Mouse (Mus musculus): ENCODE measurements around the gene Nfe2l2.
"Not testable (repeated sequence)": the region's sequence is repeated elsewhere in the genome, so short reads cannot be mapped to it uniquely, and the experiment has no call there.

The Nfe2l2 gene

DNA sequence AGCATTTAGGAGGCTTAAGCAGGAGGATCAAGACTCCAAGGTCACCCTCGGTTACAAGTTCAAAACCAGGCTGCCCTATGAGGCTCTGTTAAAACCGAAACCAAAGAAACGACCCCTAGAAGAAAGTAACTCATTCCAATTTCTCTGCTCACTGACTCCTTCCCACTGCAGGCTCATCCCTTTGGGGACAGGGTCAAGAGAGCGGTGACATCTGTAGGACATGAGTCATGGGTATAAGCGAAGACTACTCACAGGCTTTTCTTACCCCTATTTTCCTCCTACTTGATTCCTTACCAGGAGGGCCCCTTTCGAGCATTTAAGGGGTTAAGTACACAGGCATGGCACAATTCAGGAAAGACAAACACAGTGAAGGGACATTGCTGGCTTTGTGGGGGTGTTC, 60.5 kb downstream of the Nfe2l2 start:
- no peak for DNase-seq (ENCODE audit: low spot score)

DNA sequence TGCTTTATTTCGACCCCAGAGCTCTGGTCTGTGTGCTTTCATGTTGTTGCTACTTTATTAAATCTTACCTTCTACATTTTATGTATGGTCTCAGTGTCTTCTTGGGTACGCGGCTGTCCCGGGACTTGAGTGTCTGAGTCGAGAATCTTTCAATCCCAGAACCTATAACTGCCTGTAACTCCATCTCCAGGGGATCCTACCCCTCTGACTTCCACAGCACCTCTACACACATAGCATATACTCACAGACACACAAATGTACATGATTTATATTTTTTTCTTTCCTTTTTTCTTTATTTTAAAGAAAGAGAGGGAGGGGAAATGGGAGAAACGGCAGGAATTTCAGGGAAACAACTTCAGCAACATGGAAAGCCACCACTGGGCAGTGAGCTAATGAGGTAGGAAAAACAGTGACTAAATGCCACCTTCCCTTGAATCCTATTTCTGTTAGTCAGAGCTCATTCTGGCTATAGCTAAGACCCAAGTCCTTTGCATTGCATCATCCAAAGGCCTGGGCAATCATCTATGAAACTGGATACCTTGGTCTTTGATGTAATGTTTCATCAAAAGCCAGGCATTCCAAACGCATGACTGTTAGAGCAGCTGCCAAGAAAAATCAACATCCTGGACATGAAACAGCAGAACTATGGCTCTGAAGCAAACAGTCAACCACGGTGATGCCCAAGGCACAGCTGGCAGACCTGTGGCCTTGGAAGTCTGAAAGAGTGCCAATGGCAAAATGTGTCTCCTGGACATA, 61.5 kb downstream of the Nfe2l2 start:
- DNase-seq (ENCODE audit: low spot score) = no peak

DNA sequence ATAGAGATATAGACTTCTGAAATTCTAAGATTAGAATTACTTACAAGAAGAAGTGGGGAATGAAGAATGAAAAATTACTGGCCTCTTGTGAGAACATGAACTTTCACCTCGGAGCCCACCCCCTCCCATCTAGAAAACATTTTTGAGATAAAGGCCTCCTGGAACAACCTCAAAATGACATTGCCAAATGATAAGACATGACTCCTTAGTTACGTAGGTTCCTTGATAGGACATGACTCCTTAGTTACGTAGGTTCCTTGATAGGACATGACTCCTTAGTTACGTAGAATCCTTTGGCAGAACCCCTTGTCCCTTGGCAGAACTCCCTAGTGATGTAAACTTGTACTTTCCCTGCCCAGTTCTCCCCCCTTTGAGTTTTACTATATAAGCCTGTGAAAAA, 62.1 kb downstream of the Nfe2l2 start:
- DNase-seq (ENCODE audit: low spot score) = not testable (repeated sequence)

DNA sequence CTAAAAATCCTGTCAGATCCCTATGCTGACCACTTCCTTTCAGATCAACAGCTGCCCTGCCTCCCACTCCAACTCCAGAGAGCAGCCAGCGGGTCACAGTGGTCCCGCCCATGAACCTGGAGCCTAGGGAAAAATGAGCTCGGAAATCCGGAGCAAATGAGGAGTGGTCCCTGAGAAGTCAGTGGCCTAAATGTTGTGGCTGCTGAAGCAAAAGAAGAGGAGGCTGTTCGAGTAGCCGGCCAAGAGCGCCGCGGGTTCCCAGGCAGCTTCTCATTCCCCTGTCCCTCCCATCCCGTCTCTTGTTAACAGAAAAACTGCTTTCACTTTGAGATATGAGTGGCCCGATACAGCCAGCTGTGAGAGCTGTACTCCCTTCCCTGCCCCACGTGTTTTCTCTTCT, 64.9 kb downstream of the Nfe2l2 start:
- DNase-seq (ENCODE audit: low spot score) = not testable (repeated sequence)

- not testable (repeated sequence) for DNase-seq (ENCODE audit: low spot score)
Measured at GRCm38 (mm10) chr2:75637822-75638221, 66.6 kb downstream of the Nfe2l2 start.

DNA sequence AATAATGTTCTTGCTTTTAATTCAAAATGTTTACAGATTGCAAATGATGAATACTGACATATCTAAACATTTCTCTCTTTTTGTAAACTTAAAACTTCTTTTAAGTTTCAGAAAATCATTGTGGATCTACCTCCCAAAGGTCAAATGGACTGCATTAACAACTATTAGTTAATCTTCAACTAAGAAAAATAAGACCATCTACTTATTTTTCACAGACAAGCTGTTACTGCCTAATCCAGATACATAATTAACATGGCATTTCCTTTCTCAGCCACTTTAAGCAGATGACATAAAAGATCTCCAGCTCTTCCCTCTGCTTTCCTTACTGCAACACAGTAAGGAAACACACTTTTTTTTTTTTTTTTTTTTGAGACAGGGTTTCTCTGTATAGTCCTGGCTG, 67.1 kb downstream of the Nfe2l2 start:
- no peak for DNase-seq (ENCODE audit: low spot score)

DNA sequence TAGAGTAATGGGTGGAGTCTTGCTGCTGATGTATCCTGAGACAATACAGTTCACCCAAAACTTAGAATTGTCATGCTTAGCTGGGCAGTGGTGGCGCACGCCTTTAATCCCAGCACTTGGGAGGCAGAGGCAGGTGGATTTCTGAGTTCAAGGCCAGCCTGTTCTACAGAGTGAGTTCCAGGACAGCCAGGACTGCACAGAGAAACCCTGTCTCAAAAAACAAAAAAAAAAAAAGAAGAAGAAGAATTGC, 67.5 kb downstream of the Nfe2l2 start:
- DNase-seq (ENCODE audit: low spot score) = not testable (repeated sequence)

- DNase-seq (ENCODE audit: low spot score) = no peak
Measured at GRCm38 (mm10) chr2:75636261-75637054, 68.0 kb downstream of the Nfe2l2 start.

DNA sequence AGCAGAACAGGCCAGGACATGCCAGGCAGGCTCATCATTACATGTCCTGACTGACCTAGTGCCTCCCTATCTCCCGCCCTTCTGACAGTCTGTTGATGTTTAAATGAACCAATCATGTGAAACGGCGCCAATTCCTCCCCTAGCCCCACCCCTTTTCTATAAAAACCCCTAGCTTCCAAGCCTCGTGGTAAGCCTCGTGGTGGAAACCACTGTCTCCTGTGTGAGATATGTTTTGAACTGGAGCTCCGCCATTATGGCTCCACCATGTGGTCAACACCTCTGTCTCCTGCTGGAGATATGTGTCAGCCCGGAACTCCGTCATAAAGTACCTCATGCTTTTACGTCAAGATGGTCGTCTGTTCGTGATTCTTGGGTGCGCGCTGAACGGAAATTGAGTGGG, 70.0 kb downstream of the Nfe2l2 start:
- not testable (repeated sequence) for DNase-seq (ENCODE audit: low spot score)

DNA sequence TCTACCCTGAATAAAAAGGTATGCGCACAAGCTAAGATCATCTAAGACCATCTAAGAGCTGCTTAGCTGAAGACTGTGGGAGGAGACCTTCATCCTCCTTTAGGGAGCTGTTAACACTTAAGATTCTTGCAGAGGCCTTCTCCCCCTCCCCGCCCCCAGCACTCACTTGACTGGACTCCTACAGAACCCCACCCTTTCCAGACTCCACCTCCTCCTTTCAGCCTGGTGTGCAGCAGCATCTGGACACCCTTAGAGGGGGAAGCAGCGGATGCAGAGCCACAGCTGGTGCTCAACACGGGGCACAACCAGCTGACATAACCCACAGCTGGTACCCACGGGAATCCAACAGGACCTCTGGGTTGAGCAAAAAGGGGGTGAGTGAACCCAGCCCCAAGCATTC, 70.7 kb downstream of the Nfe2l2 start:
- DNase-seq (ENCODE audit: low spot score) = no peak

DNA sequence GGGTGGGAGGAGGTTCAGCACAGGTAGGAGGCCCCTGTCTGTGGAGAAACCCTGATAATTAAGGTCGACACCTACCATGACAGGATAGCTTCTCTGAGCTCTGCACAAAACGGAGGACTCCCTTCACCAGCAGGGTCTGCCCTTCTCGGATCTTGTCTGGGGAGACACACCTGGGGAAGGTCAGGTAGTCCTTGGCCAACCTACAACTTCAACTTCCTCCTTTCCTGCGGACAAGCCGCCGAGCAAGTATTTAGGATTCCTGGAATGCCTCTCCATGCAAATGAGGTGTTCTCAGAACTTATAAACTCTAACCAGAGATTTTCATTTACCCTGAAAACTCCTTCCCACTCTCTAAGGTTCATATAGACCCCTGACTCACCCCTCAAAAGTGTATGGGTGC, 71.1 kb downstream of the Nfe2l2 start:
- no peak for DNase-seq (ENCODE audit: low spot score)

DNA sequence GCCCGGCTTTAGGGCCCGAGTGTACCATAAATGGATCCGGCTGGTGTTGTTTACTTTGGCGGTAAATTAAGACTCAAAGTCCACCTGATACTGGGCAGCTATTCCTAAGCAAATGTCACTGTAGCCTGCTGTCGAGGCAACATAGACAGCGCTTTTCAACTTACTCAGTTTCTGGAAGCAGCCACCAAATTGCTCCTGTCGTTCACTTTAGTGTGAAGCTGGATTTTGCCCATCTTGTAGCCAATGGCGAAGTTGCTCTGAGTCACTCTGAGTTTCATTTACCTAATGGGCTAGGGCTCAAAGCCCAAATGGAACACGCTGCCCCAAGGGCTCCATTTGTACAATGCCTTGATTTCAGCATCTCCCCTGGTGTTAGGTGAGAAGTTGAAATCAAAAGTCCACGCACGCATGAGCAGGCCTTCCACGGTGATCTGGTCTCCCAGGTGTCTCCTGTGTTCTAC, 71.7 kb downstream of the Nfe2l2 start:
- no peak for DNase-seq (ENCODE audit: low spot score)

- DNase-seq (ENCODE audit: low spot score) = no peak
Measured at GRCm38 (mm10) chr2:75632043-75632442, 72.4 kb downstream of the Nfe2l2 start.

- no peak for DNase-seq (ENCODE audit: low spot score)
Measured at GRCm38 (mm10) chr2:75631421-75631820, 73.0 kb downstream of the Nfe2l2 start.

DNA sequence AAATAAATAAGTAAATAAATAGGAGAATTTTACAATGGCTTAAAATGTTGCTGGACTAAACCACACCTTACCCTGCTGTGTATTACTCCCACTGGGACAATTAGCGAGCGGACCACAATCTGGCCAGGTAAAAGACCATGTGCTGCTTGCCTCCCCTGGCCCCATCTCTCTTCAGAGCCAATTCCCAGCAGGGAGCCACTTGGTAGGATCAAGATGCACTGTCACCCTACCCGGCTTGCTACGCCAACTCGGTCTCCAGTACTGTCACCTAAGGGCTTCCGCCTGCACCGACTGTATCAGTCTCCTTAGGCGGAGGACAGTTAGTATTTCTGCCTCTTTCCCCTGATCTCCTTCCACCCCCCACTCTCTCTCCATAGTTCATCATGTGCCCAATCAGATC, 76.0 kb downstream of the Nfe2l2 start:
- DNase-seq (ENCODE audit: low spot score) = no peak

- no peak for DNase-seq (ENCODE audit: low spot score)
Measured at GRCm38 (mm10) chr2:75626597-75627440, 77.6 kb downstream of the Nfe2l2 start.
